Comparison of ENCODE assay signal across 26 mouse cellular contexts in the genomic region with DNA sequence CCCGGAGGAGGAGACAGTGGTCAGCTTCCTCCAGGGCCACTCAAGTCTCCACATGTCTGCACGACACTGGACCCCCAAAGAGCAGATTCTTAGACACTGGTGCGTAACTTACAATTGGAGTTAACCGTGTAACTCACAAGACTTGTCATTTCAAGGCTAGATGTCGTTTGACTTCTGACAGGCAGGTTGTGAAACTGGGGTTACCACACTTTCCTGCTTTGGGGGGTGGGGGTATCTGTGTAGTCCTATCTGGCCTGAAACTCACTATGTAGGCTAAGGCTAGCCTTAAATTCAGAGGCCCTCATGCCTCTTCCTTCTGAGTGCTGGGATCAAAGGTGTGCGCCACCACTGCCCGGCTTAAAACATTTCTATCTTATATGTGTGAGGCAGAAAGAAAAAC. TPM values are rescaled to one million over a fixed set of nuclear protein-coding genes. Genes with fewer than 3 reads are reported as not detected.
DNase-seq lines count a peak whose midpoint lies in the region; ATAC-seq and TF ChIP-seq lines count a peak whose summit lies in the region.
"Had no signal": no experiment of that assay in that cellular context is flagged by ENCODE, and none has a peak within 500 bp of the region (broad histone marks: within the 10 kb centered on the region; RNA-seq: fewer than 3 reads in every experiment).

No protein-coding gene starts in this region.

- no peak overlapping the region for H3K9ac ChIP-seq in liver, postnatal 0 days (replicated peaks)
- no peak overlapping the region for H3K9ac ChIP-seq in liver, embryonic 11.5 days (ENCODE audit: low read depth, low read length)
- H3K9ac ChIP-seq: embryonic facial prominence, embryonic 12.5 days; forebrain, embryonic 13.5 days; forebrain, embryonic 15.5 days had no signal

- H3K27ac ChIP-seq in liver, postnatal 0 days (ENCODE audit: low read depth): no peak overlapping the region
- H3K27ac ChIP-seq in liver, embryonic 11.5 days (ENCODE audit: low read depth, low read length): no peak overlapping the region
- H3K27ac ChIP-seq: embryonic facial prominence, embryonic 10.5 days; embryonic facial prominence, embryonic 12.5 days; forebrain, embryonic 13.5 days; forebrain, embryonic 15.5 days had no signal

- no peak for DNase-seq in liver, postnatal 0 days
- no peak for DNase-seq in liver, embryonic 11.5 days (ENCODE audit: low spot score)
- DNase-seq in 416B (ENCODE audit: low read depth): peak; percentile 64
- no peak for DNase-seq in layer of hippocampus, postnatal 36 days
- no peak for DNase-seq in urinary bladder, postnatal 10 days (ENCODE audit: low spot score)
- DNase-seq: adrenal gland, adult 2 months; adrenal gland, postnatal 10 days; adrenal gland, postnatal 25 days; cerebellum, adult 11-12 months; cerebellum, adult 2 months; cerebellum, adult 9-10 months; cerebellum, postnatal 10 days; cerebellum, postnatal 25 days had no signal

- H3K4me3 ChIP-seq in liver, postnatal 0 days (ENCODE audit: low read depth, low read length): no peak overlapping the region
- no peak overlapping the region for H3K4me3 ChIP-seq in liver, embryonic 11.5 days (ENCODE audit: low read depth, low read length)
- H3K4me3 ChIP-seq: embryonic facial prominence, embryonic 12.5 days; forebrain, embryonic 13.5 days; forebrain, embryonic 15.5 days had no signal

- ATAC-seq in liver, postnatal 0 days: no peak
- no peak for ATAC-seq in liver, embryonic 11.5 days (replicated peaks; ENCODE audit: low FRiP score)
- ATAC-seq in granulocyte monocyte progenitor cell, adult 5-6 weeks (replicated peaks; ENCODE audit: poor library complexity, severe bottlenecking): peak; percentile 67
- peak; percentile 53 for ATAC-seq in megakaryocyte progenitor cell, adult 5-6 weeks (replicated peaks; ENCODE audit: poor library complexity)
- ATAC-seq: forebrain, embryonic 13.5 days; forebrain, embryonic 15.5 days had no signal

- 57% methylated on average over 7 of the region's 7 CpGs for WGBS in liver, postnatal 0 days (ENCODE audit: insufficient replicate concordance)
- 77% methylated on average over 7 of the region's 7 CpGs for WGBS in liver, embryonic 11.5 days

- H3K4me2 ChIP-seq in liver, postnatal 0 days (ENCODE audit: low read depth, low read length): peak overlapping the region; percentile 30; the same call in 1 of the 2 replicates
- no peak overlapping the region for H3K4me2 ChIP-seq in liver, embryonic 11.5 days

- TF ChIP-seq CTCF in liver, postnatal 0 days (IDR thresholded peaks at IDR 0.05; ENCODE audit: low read depth): no peak

- peaks cover 8% of the 10 kb centered on the region for H3K4me1 ChIP-seq in liver, postnatal 0 days (ENCODE audit: insufficient read depth)
- peaks cover 2% of the 10 kb centered on the region; the same call in 1 of the 2 replicates for H3K4me1 ChIP-seq in liver, embryonic 11.5 days (replicated peaks; ENCODE audit: control insufficient read depth, insufficient read depth, low read length)

- H3K9me3 ChIP-seq in liver, postnatal 0 days (ENCODE audit: low read length): no peaks in the 10 kb centered on the region
- no peaks in the 10 kb centered on the region for H3K9me3 ChIP-seq in liver, embryonic 11.5 days (ENCODE audit: control insufficient read depth, low read length)
- H3K9me3 ChIP-seq: embryonic facial prominence, embryonic 12.5 days; forebrain, embryonic 13.5 days; forebrain, embryonic 15.5 days had no signal

- no peaks in the 10 kb centered on the region for H3K36me3 ChIP-seq in liver, postnatal 0 days (replicated peaks; ENCODE audit: insufficient read depth, low read length)
- H3K36me3 ChIP-seq in liver, embryonic 11.5 days (ENCODE audit: control insufficient read depth, insufficient read depth, low read length): no peaks in the 10 kb centered on the region
- H3K36me3 ChIP-seq: embryonic facial prominence, embryonic 10.5 days; embryonic facial prominence, embryonic 12.5 days; forebrain, embryonic 15.5 days had no signal

- no peaks in the 10 kb centered on the region for H3K27me3 ChIP-seq in liver, postnatal 0 days (ENCODE audit: insufficient read depth, low read length)
- H3K27me3 ChIP-seq in liver, embryonic 11.5 days (replicated peaks; ENCODE audit: control insufficient read depth, insufficient read depth, low read length): peaks cover 9% of the 10 kb centered on the region

- no peak for TF ChIP-seq EP300 in liver, postnatal 0 days (IDR thresholded peaks at IDR 0.05; ENCODE audit: low read depth)

RNA-seq across cellular contexts. Expression of a gene that starts 2.0 kb away (rescaled TPM):
- not detected in 2 replicates for polyA plus RNA-seq in liver, postnatal 0 days (2015; fragmentation: Nextera tagmentation; extraction: Ambion mirVana)
- not detected in 2 replicates for polyA plus RNA-seq in liver, embryonic 11.5 days (2014; fragmentation: Nextera tagmentation; extraction: Ambion mirVana)
- not detected in 2 replicates for total RNA-seq in granulocyte monocyte progenitor cell, adult 5-6 weeks (2014; fragmentation: Nextera tagmentation)
- not detected in 2 replicates for total RNA-seq in granulocyte monocyte progenitor cell, adult 5-6 weeks (2017)
- total RNA-seq in megakaryocyte progenitor cell, adult 5-6 weeks (2015): not detected in 2 replicates
- total RNA-seq in megakaryocyte progenitor cell, adult 5-6 weeks (2017): not detected in 2 replicates
- total RNA-seq in layer of hippocampus, postnatal 36 days (2021): not detected
- total RNA-seq: adrenal gland, adult 2 months; adrenal gland, postnatal 10 days; adrenal gland, postnatal 25 days; ES-E14; MEL had no signal
- polyA plus RNA-seq: adrenal gland, adult 2 months; C2C12; cerebellum, adult 2 months; cortical plate, adult 2 months; embryonic facial prominence, embryonic 10.5 days; embryonic facial prominence, embryonic 12.5 days; embryonic facial prominence, embryonic 14.5 days; forebrain, embryonic 11.5 days; forebrain, embryonic 13.5 days; forebrain, embryonic 15.5 days had no signal

RNA-seq across cellular contexts. Expression of a gene that starts 15.2 kb away (rescaled TPM):
- polyA plus RNA-seq in liver, postnatal 0 days (2015; fragmentation: Nextera tagmentation; extraction: Ambion mirVana): 25.9 and 29.0 TPM in 2 replicates
- polyA plus RNA-seq in liver, embryonic 11.5 days (2014; fragmentation: Nextera tagmentation; extraction: Ambion mirVana): 8.8 and 10.1 TPM in 2 replicates
- total RNA-seq in granulocyte monocyte progenitor cell, adult 5-6 weeks (2014; fragmentation: Nextera tagmentation): 49.1 and 63.7 TPM in 2 replicates
- 40.8 and 53.1 TPM in 2 replicates for total RNA-seq in granulocyte monocyte progenitor cell, adult 5-6 weeks (2017)
- total RNA-seq in megakaryocyte progenitor cell, adult 5-6 weeks (2015): 25.8 and 30.0 TPM in 2 replicates
- total RNA-seq in megakaryocyte progenitor cell, adult 5-6 weeks (2017): 40.2 and 58.9 TPM in 2 replicates
- 10 to 100 TPM; 67.0 to 92.3 TPM for total RNA-seq in layer of hippocampus, postnatal 36 days (2021)

RNA-seq across cellular contexts. Expression of a gene that starts 16.7 kb away (rescaled TPM):
- not detected in 2 replicates for polyA plus RNA-seq in liver, postnatal 0 days (2015; fragmentation: Nextera tagmentation; extraction: Ambion mirVana)
- polyA plus RNA-seq in liver, embryonic 11.5 days (2014; fragmentation: Nextera tagmentation; extraction: Ambion mirVana): not detected in 2 replicates
- total RNA-seq in granulocyte monocyte progenitor cell, adult 5-6 weeks (2014; fragmentation: Nextera tagmentation): not detected in 2 replicates
- not detected in 2 replicates for total RNA-seq in granulocyte monocyte progenitor cell, adult 5-6 weeks (2017)
- not detected in 2 replicates for total RNA-seq in megakaryocyte progenitor cell, adult 5-6 weeks (2015)
- not detected in 2 replicates for total RNA-seq in megakaryocyte progenitor cell, adult 5-6 weeks (2017)
- total RNA-seq in layer of hippocampus, postnatal 36 days (2021): not detected
- total RNA-seq: adrenal gland, adult 2 months; adrenal gland, postnatal 10 days; adrenal gland, postnatal 25 days; adrenal gland, postnatal 4 days; ES-E14; MEL had no signal
- polyA plus RNA-seq: adrenal gland, adult 2 months; C2C12; cerebellum, adult 2 months; cortical plate, adult 2 months; embryonic facial prominence, embryonic 10.5 days; embryonic facial prominence, embryonic 12.5 days; embryonic facial prominence, embryonic 14.5 days; forebrain, embryonic 11.5 days; forebrain, embryonic 13.5 days; forebrain, embryonic 15.5 days had no signal

RNA-seq across cellular contexts. Expression of a gene that starts 28.0 kb away (rescaled TPM):
- 1.2 and 26.9 TPM in 2 replicates for polyA plus RNA-seq in liver, postnatal 0 days (2015; fragmentation: Nextera tagmentation; extraction: Ambion mirVana)
- 3.5 and 3.7 TPM in 2 replicates for polyA plus RNA-seq in liver, embryonic 11.5 days (2014; fragmentation: Nextera tagmentation; extraction: Ambion mirVana)
- not detected in 2 replicates for total RNA-seq in granulocyte monocyte progenitor cell, adult 5-6 weeks (2014; fragmentation: Nextera tagmentation)
- not detected in 2 replicates for total RNA-seq in granulocyte monocyte progenitor cell, adult 5-6 weeks (2017)
- not detected in 2 replicates for total RNA-seq in megakaryocyte progenitor cell, adult 5-6 weeks (2015)
- total RNA-seq in megakaryocyte progenitor cell, adult 5-6 weeks (2017): not detected in 2 replicates
- total RNA-seq in layer of hippocampus, postnatal 36 days (2021): not detected
- total RNA-seq: adrenal gland, adult 2 months; adrenal gland, postnatal 10 days; adrenal gland, postnatal 25 days; MEL had no signal
- polyA plus RNA-seq: C2C12; cortical plate, adult 2 months; embryonic facial prominence, embryonic 10.5 days; embryonic facial prominence, embryonic 12.5 days; embryonic facial prominence, embryonic 14.5 days; forebrain, embryonic 11.5 days; forebrain, embryonic 15.5 days had no signal

RNA-seq across cellular contexts. Expression of a gene that starts 42.9 kb away (rescaled TPM):
- polyA plus RNA-seq in liver, postnatal 0 days (2015; fragmentation: Nextera tagmentation; extraction: Ambion mirVana): not detected in 2 replicates
- 0.27 and 0.33 TPM in 2 replicates for polyA plus RNA-seq in liver, embryonic 11.5 days (2014; fragmentation: Nextera tagmentation; extraction: Ambion mirVana)
- total RNA-seq in granulocyte monocyte progenitor cell, adult 5-6 weeks (2014; fragmentation: Nextera tagmentation): not detected in 2 replicates
- not detected in 2 replicates for total RNA-seq in granulocyte monocyte progenitor cell, adult 5-6 weeks (2017)
- total RNA-seq in megakaryocyte progenitor cell, adult 5-6 weeks (2015): not detected in 2 replicates
- not detected in 2 replicates for total RNA-seq in megakaryocyte progenitor cell, adult 5-6 weeks (2017)
- total RNA-seq in layer of hippocampus, postnatal 36 days (2021): 1 to 10 TPM; 3.6 to 4.0 TPM
- total RNA-seq: MEL had no signal

Comparison
In these comparisons a context has a peak if more than half of its experiments do, and no peak if none do; other contexts are left out.
1. ATAC-seq: peak in granulocyte monocyte progenitor cell, adult 5-6 weeks (single experiment) and megakaryocyte progenitor cell, adult 5-6 weeks (single experiment); none in liver, postnatal 0 days (single experiment) and liver, embryonic 11.5 days (single experiment).